Mouse (Mus musculus): ENCODE results near the gene Hapln1. TPM values are rescaled to one million over a fixed set of nuclear protein-coding genes. Genes with fewer than 3 reads are reported as not detected.

Hapln1 gene
- polyA plus RNA-seq, 1 experiment, result not detected

GRCm38 (mm10) chr13:89583747-89584738 is 44.4 kb downstream of the Hapln1 start:
- TF ChIP-seq TAL1 (IDR thresholded peaks at IDR 0.05; ENCODE audit: low read length), result no peak
- TF ChIP-seq GATA1 (IDR thresholded peaks at IDR 0.05; ENCODE audit: low read length), result no peak
- no peaks in the 10 kb centered on the region for H3K36me3 ChIP-seq (ENCODE audit: control insufficient read depth)
- no peaks in the 10 kb centered on the region for H3K9me3 ChIP-seq (ENCODE audit: control insufficient read depth, low read length)
- H3K4me3 ChIP-seq (replicated peaks), result no peak overlapping the region
- no peaks in the 10 kb centered on the region for H3K27me3 ChIP-seq (ENCODE audit: control insufficient read depth)
- no peaks in the 10 kb centered on the region for H3K4me1 ChIP-seq (ENCODE audit: control insufficient read depth)

- Histone ChIP-seq H3K36me3 (ENCODE audit: control insufficient read depth) (no peaks in the 10 kb centered on the region), H3K9me3 (ENCODE audit: control insufficient read depth, low read length) (no peaks in the 10 kb centered on the region), H3K4me3 (replicated peaks) (no peak overlapping the region), H3K27me3 (ENCODE audit: control insufficient read depth) (no peaks in the 10 kb centered on the region), H3K4me1 (ENCODE audit: control insufficient read depth) (no peaks in the 10 kb centered on the region)
- TF ChIP-seq TAL1 (IDR thresholded peaks at IDR 0.05; ENCODE audit: low read length), result no peak
- no peak for TF ChIP-seq GATA1 (IDR thresholded peaks at IDR 0.05; ENCODE audit: low read length)
These were observed 45.5 kb downstream of the Hapln1 start for GRCm38 (mm10) chr13:89585144-89585543.

GRCm38 (mm10) chr13:89595105-89595504 is 55.5 kb downstream of the Hapln1 start:
- Histone ChIP-seq H3K4me1 (ENCODE audit: control insufficient read depth) (no peaks in the 10 kb centered on the region), H3K4me3 (replicated peaks) (no peak overlapping the region), H3K27me3 (ENCODE audit: control insufficient read depth) (no peaks in the 10 kb centered on the region), H3K36me3 (ENCODE audit: control insufficient read depth) (no peaks in the 10 kb centered on the region), H3K9me3 (ENCODE audit: control insufficient read depth, low read length) (peaks cover 2% of the 10 kb centered on the region; the same call in 1 of the 2 replicates)
- no peak for TF ChIP-seq TAL1 (IDR thresholded peaks at IDR 0.05; ENCODE audit: low read length)
- no peak for TF ChIP-seq GATA1 (IDR thresholded peaks at IDR 0.05; ENCODE audit: low read length)

GRCm38 (mm10) chr13:89597354-89597753 is 57.8 kb downstream of the Hapln1 start:
- Histone ChIP-seq H3K36me3 (ENCODE audit: control insufficient read depth) (no peaks in the 10 kb centered on the region), H3K4me1 (ENCODE audit: control insufficient read depth) (no peaks in the 10 kb centered on the region), H3K4me3 (replicated peaks) (no peak overlapping the region), H3K27me3 (ENCODE audit: control insufficient read depth) (no peaks in the 10 kb centered on the region), H3K9me3 (ENCODE audit: control insufficient read depth, low read length) (peaks cover 2% of the 10 kb centered on the region; the same call in 1 of the 2 replicates)
- TF ChIP-seq GATA1 (IDR thresholded peaks at IDR 0.05; ENCODE audit: low read length), result no peak
- TF ChIP-seq TAL1 (IDR thresholded peaks at IDR 0.05; ENCODE audit: low read length), result no peak

GRCm38 (mm10) chr13:89600466-89600865 is 60.9 kb downstream of the Hapln1 start:
- Histone ChIP-seq H3K36me3 (ENCODE audit: control insufficient read depth) (no peaks in the 10 kb centered on the region), H3K4me3 (replicated peaks) (no peak overlapping the region), H3K4me1 (ENCODE audit: control insufficient read depth) (no peaks in the 10 kb centered on the region), H3K9me3 (ENCODE audit: control insufficient read depth, low read length) (no peaks in the 10 kb centered on the region), H3K27me3 (ENCODE audit: control insufficient read depth) (no peaks in the 10 kb centered on the region)
- TF ChIP-seq TAL1 (IDR thresholded peaks at IDR 0.05; ENCODE audit: low read length), result no peak
- TF ChIP-seq GATA1 (IDR thresholded peaks at IDR 0.05; ENCODE audit: low read length), result no peak

GRCm38 (mm10) chr13:89603336-89603735 is 63.7 kb downstream of the Hapln1 start:
- Histone ChIP-seq H3K27me3 (ENCODE audit: control insufficient read depth) (no peaks in the 10 kb centered on the region), H3K4me3 (replicated peaks) (no peak overlapping the region), H3K4me1 (ENCODE audit: control insufficient read depth) (no peaks in the 10 kb centered on the region), H3K36me3 (ENCODE audit: control insufficient read depth) (no peaks in the 10 kb centered on the region), H3K9me3 (ENCODE audit: control insufficient read depth, low read length) (peaks cover 3% of the 10 kb centered on the region; the same call in 1 of the 2 replicates)
- TF ChIP-seq GATA1 (IDR thresholded peaks at IDR 0.05; ENCODE audit: low read length), result no peak
- no peak for TF ChIP-seq TAL1 (IDR thresholded peaks at IDR 0.05; ENCODE audit: low read length)

GRCm38 (mm10) chr13:89607399-89607798 is 67.8 kb downstream of the Hapln1 start:
- Histone ChIP-seq H3K36me3 (ENCODE audit: control insufficient read depth) (no peaks in the 10 kb centered on the region), H3K4me1 (ENCODE audit: control insufficient read depth) (no peaks in the 10 kb centered on the region), H3K4me3 (replicated peaks) (no peak overlapping the region), H3K9me3 (ENCODE audit: control insufficient read depth, low read length) (peaks cover 3% of the 10 kb centered on the region; the same call in 1 of the 2 replicates), H3K27me3 (ENCODE audit: control insufficient read depth) (no peaks in the 10 kb centered on the region)
- TF ChIP-seq GATA1 (IDR thresholded peaks at IDR 0.05; ENCODE audit: low read length) (no peak), TAL1 (IDR thresholded peaks at IDR 0.05; ENCODE audit: low read length) (no peak)

GRCm38 (mm10) chr13:89619064-89619463 is 79.5 kb downstream of the Hapln1 start:
- TF ChIP-seq TAL1 (IDR thresholded peaks at IDR 0.05; ENCODE audit: low read length), result no peak
- no peak for TF ChIP-seq GATA1 (IDR thresholded peaks at IDR 0.05; ENCODE audit: low read length)
- no peak overlapping the region for H3K4me3 ChIP-seq (replicated peaks)
- no peaks in the 10 kb centered on the region for H3K4me1 ChIP-seq (ENCODE audit: control insufficient read depth)

GRCm38 (mm10) chr13:89634137-89634683 is 94.6 kb downstream of the Hapln1 start:
- Histone ChIP-seq H3K27me3 (ENCODE audit: control insufficient read depth) (no peaks in the 10 kb centered on the region), H3K4me1 (ENCODE audit: control insufficient read depth) (no peaks in the 10 kb centered on the region), H3K4me3 (replicated peaks) (no peak overlapping the region), H3K36me3 (ENCODE audit: control insufficient read depth) (no peaks in the 10 kb centered on the region), H3K9me3 (ENCODE audit: control insufficient read depth, low read length) (no peaks in the 10 kb centered on the region)
- TF ChIP-seq GATA1 (IDR thresholded peaks at IDR 0.05; ENCODE audit: low read length), result no peak
- no peak for TF ChIP-seq TAL1 (IDR thresholded peaks at IDR 0.05; ENCODE audit: low read length)

More at GRCm38 (mm10) chr13:89619064-89619463, 79.5 kb downstream of the Hapln1 start:
- Histone ChIP-seq H3K9me3 (ENCODE audit: control insufficient read depth, low read length) (no peaks in the 10 kb centered on the region), H3K27me3 (ENCODE audit: control insufficient read depth) (no peaks in the 10 kb centered on the region), H3K36me3 (ENCODE audit: control insufficient read depth) (no peaks in the 10 kb centered on the region)
